Mouse (Mus musculus): Measurements from ENCODE around the gene Map4.

DNA sequence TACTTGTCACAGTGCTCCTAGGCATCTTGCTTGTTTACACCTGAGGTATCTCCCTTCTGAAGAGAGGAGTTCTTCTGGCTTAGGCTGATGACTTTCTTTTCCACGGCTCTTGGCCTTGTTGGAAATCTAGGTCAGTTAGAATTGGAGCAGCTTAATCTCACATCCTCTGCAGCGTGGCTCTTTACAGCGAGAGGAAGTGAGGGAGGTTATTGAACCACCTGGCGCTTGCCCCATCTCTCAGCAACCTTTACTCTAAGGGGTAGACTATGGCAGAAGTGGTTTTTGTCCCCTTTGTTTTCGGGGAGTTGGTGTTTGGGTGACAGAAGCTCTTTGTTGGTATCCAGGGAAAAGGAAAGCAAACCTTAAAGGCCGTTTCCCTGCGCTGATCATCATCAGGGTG, 131.1 kb downstream of the Map4 start:
- TF ChIP-seq CTCF (conservative IDR thresholded peaks at IDR 0.05; ENCODE audit: insufficient read depth, insufficient read length, low read depth, low read length) (no peak), POLR2A (IDR thresholded peaks at IDR 0.05; ENCODE audit: low read depth, low read length) (no peak)

Measured in kidney, adult 2 months (tissue).